Mouse (Mus musculus) kidney, adult 8-10 months (tissue): Measurements from ENCODE around the gene Angptl8.
A peak's percentile ranks its signal among the peaks of the same experiment; 100 is the strongest.
"Not testable (repeated sequence)": the region's sequence is repeated elsewhere in the genome, so short reads cannot be mapped to it uniquely, and the experiment has no call there.

Source experiments
- DNase-seq, 2 experiments: peaks; one replicate each; pipeline ENCODE4 v3.0.0; 2022

Angptl8 gene

DNA sequence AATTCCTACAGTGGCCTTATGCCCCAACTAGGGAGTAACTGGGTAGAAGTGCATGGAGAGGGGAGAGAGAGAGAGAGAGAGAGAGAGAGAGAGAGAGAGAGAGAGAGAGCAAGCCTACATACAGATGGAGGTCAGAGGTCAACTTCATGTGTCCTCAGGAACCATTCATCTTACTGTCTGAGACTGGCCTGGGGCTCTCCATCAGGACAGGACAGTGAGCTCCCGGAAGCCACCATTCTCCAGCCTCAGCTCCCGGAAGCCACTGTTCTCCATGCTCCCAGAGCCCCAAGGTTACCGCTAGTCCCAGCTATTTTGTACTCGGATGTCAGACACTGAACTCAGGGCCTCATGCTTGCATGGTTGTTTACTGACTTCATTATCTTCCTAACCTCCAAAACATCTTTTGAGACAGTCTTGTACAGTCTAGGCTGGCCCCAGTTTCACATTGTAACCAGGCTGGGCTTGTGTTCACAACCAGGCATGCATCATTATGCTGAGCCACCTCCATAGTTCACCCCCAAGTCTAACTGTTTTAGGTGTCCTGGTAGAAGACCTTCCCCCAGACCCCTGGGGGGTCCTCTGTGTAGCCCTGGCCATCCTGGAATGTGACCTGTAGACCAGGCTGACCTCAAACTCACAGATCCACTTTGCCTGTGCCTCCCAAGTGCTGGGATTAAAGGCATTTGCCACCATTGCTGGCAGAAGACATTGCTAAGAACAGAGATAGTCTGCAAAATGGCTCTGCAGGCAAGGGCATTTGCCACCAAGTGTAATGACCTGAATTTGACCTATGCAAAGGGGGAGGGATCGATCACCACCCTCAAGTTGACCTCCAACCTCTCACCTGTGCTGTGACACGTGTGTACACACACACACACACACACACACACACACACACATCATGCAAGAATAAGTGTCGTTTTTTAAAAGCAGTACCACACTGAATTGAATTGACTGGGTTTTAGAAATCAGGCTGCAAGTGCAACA is 14.7 kb downstream of the Angptl8 start:
- DNase-seq: no peak

DNA sequence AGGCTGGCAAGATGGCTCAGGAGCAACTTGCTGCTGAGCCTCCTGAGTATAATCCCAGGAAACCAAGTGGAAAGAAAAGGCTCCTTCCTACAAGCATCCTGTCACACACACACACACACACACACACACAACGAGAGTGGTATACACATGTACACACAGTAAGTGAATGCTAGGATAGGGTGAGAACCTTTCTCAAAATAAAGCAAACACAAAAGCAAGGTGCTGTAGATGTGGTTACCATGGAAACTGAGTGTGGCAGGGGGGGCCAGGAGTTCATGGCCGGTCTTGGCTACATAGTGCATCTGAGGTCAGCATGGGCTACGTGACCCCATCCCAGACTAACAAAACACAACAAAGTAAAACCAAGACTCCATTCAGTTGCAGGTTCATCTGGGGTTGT is 15.8 kb downstream of the Angptl8 start:
- no peak for DNase-seq

DNA sequence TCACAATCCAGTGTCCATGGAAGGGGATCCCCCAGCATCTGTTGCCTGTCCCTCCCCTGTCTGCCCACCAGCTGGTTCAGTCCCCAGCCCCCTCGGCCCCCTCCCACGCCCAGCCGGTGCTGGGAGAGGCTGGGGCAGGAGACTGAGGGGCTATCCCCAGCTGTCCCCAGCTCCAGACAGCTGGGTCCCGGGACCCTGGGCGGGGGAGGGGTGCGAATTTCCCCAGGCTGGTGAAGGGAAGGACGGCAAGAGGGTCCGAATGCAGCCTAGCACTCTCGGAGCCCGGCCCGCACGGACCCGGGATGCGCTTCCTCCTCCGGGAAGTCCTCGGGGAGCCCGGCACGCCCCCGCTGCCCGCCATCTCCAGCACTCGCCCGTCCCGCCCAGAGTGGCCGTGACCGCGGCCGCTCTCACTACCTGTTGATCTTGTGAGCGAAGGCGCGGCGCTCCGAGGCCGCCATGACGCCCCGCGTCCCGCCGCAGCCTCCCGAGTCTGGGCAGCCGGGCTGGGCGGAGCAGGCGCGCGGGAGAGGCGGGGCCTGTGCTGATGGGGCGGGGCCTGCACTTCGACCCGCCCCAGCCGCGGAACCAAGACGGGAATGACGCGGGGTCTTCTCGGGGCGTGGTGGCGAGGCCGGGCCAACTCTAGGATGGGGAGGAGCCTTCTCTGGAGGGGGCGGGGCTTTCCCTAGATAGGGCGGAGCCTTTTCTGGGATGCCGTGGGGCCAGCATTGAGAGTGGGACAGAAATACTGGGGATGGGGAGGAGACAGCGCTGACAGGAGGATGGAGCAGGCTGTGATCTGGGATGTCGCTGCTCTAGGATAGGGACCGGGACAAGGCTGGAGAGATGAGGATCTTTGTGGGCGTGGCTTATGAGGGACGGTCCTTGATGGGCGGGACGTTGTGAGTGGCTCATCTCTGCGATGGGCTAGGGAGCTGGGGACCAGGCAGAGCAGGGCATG is 17.1 kb downstream of the Angptl8 start, which contains the start of gene Dock6:
Gene Dock6 (minus strand): TSS at position 508 of the 964 bp plus-strand sequence.
- peak; percentile 86 to 88 for DNase-seq

DNA sequence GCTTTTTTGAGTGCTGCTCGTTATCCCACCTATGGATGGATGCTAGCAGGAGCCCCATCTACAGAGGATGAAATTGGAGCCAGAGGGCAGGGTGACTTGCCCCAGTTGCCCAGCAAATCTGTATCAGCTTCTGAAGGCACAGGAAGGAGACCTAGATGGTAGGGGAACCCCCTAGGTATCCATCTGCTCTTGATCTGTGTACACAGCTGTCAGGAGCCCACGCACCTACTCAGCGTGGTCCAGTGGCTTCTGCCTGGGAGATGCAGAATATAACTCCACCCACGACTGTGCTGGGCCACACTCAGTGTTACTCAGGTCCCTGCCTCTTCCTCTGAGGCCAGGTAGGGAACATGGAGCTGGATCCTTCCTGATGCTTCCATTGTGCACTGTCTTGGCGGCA is 18.7 kb downstream of the Angptl8 start:
- DNase-seq: no peak

DNA sequence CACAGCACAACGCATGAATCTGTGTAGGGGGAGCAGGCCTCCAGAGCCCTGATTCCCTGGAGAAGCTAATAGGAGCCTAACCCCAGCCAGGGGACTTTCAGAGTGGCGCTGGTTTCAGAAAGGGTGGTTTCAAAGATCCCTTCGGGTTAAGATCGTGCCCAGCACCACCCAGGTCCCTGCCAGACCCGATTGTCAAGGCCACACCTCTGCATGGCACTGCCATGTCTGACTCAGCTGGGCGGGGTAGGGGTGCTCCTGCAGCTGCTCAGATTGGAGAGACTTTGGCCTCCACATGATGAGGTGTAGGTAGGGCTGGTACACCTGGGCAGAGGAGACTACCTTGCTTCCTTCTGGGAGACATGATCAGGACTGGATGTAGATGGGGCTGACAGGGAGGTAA is 19.6 kb downstream of the Angptl8 start:
- DNase-seq: no peak

DNA sequence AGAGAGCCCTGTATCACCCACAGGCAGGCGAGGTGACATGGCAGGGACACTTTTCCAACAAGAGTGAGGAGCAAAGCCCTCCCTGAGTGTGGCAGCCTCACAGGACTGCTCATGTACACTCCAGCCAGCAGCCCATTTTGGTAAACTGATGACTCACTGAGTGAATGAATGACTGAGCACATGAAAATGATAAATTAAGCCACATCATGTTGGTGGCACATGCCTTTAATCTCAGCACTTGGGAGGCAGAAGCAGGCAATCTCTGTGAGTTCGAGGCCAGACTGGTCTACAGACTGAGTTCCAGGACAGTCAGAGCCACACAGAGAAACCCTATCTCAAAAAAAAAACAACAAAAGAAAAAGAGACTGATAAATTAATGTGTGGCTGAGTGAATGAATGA is 22.2 kb downstream of the Angptl8 start:
- no peak for DNase-seq

DNA sequence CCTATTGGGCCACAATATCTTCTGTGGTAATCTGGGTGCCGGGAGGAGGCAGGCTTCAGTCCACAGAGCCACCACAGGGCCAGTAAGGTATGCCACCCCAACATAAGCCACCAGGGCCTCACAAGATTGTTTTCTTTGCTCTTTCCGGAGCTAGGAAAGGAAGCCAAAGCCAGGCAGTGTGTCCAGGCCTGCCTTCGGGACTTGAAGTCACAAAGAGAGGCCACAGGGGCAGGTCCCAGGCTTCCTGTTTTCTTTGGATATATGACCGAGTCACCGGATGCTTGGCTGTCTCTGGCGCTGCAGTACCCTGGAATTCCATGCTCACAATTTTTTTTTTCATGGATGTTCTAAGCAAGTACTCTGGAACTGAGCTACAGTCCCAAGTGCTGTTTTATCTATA is 22.8 kb downstream of the Angptl8 start:
- peak; percentile 69 to 83 for DNase-seq

DNA sequence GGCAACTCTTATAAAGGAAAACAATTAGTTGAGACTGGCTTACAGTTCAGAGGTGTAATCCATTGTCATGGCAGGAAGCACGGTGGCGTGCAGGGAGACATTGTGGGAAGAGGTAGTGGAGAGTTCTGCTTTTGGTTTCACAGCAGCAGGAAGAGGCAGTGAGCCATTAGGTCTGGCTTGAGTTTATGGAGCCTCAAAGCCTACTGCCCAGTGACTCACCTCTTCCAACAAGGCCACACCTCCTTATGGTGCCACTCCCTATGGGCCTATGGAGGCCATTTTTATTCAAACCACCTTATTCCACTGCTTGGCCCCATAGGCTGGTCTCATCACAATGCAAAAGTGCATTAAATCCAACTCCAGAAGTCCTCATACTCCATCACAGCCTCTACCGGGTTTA is 24.3 kb downstream of the Angptl8 start:
- DNase-seq: no peak

DNA sequence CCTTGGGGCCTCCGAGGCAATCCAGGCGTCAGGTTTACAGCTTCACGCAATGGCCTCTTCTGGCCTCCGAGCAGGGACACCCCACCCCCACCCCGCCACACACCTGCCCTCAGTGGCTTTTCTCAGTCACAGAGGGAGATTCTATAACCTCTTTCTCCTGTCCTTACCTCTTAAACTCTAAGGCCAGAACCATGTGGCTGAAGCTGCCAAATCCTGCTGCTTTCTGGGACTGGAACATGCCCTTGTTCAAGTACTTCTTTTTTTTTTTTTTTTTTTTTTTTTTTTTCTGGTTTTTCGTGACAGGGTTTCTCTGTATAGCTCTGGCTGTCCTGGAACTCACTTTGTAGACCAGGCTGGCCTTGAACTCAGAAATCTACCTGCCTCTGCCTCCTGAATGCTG is 25.0 kb downstream of the Angptl8 start:
- DNase-seq: not testable (repeated sequence)

DNA sequence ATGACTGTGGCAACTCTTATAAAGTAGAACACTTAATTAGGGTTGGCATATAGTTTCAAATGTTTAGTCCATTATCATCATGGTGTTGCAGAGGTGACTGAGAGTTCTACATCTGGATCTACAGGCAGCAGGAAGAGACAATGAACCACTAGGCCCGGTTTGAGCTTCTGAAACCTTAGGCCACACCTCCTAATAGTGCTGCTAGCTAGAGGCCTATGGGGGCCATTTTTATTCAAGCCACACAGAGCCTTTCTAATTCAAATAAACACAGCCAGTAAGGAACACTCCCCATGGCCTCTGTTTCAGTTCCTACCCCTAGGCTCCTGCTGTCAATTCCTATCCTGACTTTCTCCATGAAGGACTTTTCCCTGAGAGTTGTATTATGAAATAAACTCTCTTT is 26.9 kb downstream of the Angptl8 start:
- no peak for DNase-seq

DNA sequence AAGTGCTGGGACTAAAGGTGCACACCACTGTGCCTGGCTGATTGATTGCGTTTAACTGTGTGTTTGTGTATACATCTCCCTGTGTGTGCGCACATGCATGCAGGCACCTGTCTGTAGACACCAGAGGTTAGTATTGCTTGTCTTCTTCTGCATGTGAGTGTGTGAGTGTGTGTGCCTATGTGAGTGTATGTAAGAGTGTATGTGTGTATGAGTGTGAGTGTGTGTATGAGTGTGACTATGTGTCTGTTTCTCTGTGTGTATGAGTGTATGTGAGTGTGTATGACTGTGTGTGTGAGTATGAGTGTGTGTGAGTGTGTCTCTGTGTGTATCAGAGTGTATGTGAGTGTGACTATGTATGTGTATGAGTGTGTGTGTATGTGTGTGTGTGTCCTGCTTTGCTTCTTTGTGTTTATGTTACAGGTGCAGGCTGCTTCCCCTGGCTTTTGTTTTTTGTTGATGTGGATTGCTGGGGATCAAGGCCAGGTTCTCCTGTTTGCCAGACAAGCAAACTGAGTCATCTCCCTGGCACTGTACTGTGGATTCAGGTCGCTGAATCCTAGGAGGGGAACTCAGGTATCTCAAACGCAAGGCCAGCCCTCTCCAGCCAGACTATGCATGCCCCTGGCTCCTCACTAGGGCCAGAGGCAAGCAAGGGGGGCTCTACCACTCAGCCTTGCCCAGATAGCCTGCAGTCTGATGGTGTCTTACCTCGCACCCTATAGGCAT is 30.5 kb downstream of the Angptl8 start:
- DNase-seq: no peak

DNA sequence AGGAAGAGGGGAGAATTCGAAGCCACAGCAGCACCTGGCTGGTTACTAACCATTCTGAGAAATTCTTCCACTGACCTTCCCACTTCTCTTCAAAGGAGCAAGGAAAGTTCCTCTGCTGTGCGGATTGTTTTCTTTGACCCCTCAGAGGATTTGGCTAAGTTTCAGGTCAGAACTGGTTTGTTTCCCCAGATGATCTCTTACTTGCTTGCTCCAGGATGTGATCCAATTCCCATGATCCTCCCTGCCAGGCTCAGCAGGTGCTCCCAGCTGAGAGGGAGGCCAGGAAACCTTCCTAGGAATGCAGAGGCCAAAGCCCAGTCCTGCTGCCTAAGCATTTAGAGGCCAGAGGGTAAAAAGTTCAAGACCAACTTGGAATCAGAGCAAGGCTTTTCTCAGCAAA is 31.3 kb downstream of the Angptl8 start:
- DNase-seq: peak; percentile 75 to 89

DNA sequence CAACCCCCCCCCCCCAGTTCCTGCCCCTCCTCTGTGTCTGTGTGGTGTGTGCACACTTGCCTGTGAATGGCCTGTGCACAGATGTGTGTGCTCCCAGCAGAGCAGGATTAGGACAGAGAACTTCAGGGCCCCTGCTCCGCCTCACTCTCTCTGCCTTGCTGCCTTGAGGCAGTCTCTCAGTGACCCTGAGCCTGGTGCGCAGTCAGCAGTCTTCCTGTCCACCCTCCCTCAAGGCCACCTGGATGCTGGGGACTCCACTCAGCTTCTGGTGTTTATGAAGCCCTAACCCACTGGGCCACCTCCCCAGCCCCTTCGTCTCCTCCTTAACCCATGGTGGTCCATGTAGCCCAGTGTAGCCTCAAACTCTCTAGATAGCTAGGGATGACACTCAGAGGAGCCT is 32.4 kb downstream of the Angptl8 start:
- no peak for DNase-seq

DNA sequence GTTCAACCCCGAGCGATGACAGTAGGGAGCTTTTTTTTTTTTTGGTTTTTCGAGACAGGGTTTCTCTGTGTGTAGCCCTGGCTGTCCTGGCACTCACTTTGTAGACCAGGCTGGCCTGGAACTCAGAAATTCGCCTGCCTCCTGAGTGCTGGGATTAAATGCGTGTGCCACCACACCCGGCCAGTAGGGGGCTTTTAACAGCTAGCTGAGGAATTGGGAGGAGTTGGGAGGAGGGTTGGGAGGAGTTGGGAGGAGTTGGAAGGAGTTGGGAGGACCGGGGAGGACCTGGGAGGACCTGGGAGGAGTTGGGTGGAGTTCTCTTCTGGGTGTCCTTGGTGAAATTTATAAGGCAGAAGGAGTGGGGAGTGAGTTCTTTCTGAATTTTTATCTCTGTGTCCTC is 34.0 kb downstream of the Angptl8 start:
- peak; percentile 59 to 68 for DNase-seq

DNA sequence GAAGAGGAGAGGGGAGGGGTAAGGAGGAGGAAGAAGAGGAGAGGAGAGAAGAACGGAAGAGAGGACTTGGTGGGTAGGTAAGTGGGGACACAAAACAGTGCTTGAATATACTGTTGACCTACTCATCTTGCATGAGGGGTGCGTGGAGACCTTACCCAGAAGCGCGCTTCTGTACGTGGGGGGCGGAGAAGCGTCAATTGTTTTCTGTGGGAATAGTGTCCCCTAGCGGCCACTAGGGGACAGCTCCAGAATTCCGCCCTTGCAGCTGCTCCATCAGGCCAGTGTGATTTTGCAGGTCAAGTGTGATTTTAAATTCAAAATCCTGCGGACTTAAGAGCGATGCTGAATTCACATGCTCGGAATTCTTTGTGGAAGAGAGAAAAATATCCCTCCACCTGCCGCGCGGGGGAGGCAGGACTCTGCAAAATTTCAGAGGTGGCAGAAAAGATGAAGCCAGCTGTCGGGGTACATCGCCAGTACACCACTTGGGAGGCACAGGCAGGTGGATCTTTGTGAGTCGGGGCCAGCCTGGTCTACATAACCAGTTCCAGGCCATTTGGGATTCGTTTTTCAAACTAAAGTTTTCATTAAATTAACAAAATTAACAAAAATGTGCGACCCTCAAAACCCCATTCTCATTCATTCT is 35.7 kb downstream of the Angptl8 start:
- peak in 1 of 2 experiments; percentile 49 for DNase-seq

DNA sequence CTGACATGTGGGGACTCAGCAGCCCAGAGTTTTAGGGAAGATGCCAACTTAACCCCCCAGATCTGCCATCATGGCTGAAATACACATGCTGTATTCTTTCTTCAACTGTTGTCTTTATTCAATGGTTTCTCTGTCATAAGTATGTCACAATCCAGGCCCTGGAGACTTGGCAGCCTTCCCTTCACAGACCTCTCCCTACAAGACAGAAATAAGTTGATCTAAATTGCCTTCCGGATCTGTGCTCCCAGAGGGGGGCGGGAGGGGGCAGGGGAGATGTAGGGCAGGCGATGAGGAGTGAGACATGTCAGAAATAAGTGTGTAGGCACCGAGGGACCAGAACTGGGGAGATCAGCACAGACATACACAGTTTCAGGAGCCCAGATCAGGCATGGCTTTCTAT is 36.9 kb downstream of the Angptl8 start:
- no peak for DNase-seq

DNA sequence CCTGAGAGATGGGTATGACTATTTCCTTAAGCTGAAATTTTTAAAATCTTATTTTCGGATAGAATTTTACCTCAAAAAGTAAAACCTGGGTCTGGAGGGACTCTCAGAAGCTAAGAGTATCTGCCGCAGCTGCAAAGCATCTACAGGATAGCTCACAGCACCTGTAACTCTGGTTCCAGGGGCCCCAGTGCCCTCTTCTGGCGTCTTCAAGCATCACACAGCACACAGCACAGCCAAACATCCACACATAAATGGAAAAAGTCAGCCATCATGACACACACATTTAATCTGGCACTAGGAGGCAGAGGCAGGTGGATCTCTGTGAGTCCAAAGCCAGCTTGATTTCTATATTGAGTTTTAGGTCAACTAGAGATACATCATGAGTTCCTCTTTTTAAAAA is 41.3 kb downstream of the Angptl8 start:
- no peak for DNase-seq
